Mouse (Mus musculus): ENCODE measurements around the gene Pik3r1.

Pik3r1 gene

DNA sequence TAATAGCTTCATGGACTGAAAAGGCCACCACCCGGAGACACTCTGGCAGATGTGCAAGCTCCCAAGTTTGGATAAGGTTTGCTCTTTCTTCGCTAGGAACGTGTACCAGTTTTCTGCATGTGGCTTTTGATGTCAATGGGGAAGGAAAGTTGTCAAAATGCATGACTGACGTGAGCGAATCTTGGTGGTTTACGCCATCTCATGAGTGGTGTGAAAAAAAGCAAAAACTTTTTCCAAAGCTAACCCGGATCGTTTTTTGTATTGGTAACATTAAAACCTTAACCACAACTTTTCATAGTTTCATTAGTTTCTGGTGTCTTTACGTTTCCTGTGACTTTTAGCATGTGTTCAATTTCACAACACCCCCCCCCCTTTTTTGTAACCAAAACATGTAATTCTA, 60.8 kb downstream of the Pik3r1 start:
- no peak for DNase-seq

GRCm38 (mm10) chr13:101706426-101706825, 61.6 kb downstream of the Pik3r1 start:
- no peak for DNase-seq

DNA sequence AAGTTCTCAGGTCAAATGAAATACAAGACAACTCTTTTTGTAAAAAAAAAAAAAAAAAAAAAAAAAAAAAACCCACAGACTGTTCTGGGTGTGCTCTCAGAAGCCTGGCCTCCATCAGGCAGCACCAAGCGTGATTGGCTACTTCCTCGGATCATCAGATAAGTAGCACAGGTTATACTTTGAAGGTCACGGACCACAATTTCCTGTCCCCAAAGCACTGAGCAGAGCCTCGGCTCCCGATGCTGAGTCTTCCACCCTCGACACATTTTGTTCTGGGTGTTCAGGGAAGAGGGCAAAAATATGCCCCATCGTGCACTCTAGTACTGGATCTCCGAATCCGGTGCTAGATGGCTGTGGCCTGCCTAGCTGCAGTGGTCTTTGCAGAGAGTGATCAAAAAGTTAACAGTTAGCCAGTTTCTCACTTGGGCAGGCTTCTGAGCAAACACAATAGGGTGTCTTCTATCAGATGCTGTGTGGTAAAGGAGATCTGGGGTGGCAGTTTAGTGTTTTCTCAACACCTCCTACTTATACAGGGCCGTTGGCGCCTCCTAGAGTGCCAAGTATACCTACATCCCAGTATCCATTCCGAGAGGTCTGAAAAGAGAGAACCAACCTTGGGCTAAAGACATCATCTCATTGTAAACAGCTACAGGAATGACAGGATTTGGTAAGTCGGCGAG, 65.8 kb downstream of the Pik3r1 start:
- DNase-seq: peak; percentile 41 to 73

- no peak for DNase-seq
Measured at GRCm38 (mm10) chr13:101701632-101702031, 66.4 kb downstream of the Pik3r1 start.

DNA sequence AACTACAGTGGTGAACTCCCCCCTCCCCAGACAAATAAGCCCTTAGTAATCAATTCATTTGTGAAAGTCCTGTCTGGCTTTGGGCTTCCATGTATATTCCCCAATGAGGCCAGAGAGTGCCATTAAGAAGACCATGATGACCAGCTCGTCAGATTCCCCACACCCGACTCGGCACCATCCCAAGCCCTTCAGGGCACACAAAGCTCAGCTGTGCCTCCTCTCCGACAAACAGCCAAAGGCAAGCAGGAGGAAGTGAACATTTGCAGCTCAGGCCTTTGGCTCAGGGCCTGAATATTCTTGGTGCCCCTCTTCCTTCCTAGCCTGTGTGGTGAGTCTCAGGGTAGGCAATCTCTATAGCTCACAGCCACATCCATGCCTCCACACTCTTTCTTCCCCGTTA, 68.3 kb downstream of the Pik3r1 start:
- DNase-seq: no peak

DNA sequence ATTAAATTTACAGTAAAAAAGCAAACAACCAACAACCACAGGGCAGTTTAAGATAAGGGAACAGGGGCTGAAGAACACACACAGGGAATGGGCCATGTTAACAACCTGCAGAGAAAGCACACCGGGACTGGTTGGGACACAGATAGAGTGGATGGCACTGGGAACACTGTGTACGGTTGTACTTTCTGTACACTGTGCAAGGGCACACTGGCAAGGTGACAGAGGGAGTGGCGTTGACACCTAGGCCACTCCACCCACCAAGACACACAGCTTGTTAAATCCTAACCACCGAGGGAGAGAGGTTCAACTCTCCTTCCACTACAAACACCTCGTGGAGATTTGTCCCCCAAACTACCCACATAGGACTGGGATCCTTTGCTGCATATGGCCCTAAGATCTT, 70.1 kb downstream of the Pik3r1 start:
- no peak for DNase-seq

- no peak for DNase-seq
Measured at GRCm38 (mm10) chr13:101697461-101697860, 70.6 kb downstream of the Pik3r1 start.

DNA sequence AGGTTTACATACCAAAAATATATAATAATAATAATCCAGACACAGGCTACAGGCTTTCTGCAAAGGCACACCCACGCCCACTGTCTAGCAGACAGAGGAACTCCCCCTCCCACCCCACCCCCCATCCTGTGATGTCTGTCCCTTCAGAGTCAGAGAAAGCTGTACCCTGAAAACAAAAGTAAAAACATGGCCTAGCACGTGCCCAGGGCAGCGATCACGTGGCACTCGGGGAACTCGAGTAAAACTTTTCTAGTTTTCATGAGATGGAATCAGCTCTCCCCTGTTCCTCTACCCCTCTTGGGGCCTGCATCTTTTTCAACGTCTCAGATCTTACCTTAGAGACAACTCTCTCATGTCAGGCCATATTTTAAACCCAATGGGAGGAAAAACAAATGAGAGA, 71.2 kb downstream of the Pik3r1 start:
- DNase-seq: peak in 1 of 2 experiments; percentile 59

DNA sequence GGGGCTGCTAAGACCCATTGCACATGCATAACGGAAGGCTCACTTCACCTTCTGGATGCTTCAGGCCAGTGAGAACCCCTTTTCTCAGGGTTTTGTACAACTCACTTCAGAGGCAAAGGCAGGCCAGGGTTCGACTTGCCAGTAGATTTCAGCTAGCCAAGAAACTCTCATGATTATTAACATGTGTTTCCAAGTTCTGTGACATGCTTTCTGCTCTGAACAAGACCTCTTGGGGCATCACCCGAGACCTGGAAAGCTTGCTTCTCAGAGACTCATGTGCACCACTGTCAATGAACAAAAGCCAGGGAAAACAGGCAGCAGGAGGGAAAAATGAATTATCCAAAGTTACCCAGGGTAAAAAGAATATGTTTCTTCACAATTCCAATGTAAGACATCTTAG, 71.7 kb downstream of the Pik3r1 start:
- DNase-seq: no peak

DNA sequence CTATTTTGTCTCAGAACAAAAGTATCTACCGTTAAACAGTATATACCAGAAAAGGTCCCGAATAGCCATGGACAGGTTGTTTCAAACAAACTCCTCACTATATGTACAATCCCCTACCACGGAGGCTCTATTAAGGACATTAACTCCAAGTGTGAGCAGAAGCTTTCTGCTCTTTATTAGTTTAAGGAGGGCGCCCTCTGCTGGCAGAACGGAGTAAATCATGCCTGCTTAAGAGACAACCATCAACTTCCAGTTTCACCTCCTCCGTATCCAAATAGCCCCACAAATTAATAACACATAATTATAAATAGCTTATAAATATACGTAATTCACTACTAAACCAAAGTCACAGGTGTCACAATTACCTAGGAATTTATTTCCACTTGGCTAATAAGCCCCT, 72.1 kb downstream of the Pik3r1 start:
- peak; percentile 62 to 77 for DNase-seq

GRCm38 (mm10) chr13:101694496-101695251, 73.3 kb downstream of the Pik3r1 start:
- DNase-seq: peak; percentile 76 to 78

GRCm38 (mm10) chr13:101693967-101694495, 74.0 kb downstream of the Pik3r1 start:
- DNase-seq: peak; percentile 70 to 83

GRCm38 (mm10) chr13:101692866-101693691, 74.9 kb downstream of the Pik3r1 start:
- no peak for DNase-seq

GRCm38 (mm10) chr13:101692239-101692784, 75.7 kb downstream of the Pik3r1 start:
- DNase-seq: no peak

- DNase-seq: no peak
Measured at GRCm38 (mm10) chr13:101691669-101692068, 76.3 kb downstream of the Pik3r1 start.

DNA sequence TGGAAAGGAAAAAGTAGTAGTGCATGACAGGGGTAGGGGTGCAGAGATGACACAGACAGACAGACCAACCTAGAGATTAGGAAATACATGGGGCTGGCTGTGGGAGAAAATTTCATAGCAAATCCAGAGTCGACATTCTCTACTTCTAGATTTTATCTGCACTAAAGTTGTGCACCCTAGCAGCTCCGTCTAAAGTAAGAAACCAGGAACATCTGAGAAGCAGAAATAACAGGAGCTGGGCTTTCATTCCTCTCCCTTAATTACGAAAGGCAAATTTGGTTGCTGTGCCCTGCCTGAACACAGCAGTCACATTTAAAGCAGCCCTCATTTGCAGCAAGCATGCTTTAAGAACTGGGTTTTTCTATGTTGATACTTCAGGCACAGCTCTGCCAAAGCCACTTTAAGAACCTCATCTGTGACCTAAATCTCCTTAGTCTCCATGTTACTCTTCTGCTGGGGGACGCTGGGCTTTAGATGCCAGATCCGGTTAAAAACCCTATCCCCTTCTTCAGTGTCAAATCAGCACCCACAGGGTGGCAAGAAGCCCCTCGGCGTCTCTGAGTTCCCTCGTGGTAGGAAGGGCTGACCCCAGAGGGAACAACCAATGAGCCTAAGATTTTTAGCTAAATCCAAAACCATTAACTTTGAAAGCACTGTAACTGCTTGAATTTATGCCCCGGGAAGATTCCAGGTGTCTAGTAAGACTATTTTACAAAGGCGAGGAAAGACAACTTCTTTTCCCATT, 76.9 kb downstream of the Pik3r1 start:
- DNase-seq: no peak

GRCm38 (mm10) chr13:101690167-101690566, 77.8 kb downstream of the Pik3r1 start:
- no peak for DNase-seq

DNA sequence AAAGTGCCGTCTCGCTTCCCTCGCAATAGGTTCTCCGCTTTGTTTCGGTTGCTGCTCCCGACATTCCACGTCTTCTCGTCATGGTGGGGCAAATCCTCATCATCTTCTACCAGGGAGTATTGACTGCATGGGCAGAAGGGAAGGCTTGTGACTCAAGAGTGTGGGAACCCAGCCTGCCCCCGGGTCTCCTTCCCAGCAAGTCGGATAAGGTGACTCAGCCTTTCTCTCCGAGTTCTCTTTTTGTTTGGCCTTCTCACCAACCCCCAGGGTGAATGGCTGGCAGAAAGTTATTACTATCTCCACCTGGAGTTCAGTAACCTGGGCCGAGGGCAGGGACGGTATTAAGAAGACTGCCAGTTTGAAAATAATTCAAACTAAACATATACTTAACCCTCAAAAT, 81.8 kb downstream of the Pik3r1 start:
- no peak for DNase-seq

DNA sequence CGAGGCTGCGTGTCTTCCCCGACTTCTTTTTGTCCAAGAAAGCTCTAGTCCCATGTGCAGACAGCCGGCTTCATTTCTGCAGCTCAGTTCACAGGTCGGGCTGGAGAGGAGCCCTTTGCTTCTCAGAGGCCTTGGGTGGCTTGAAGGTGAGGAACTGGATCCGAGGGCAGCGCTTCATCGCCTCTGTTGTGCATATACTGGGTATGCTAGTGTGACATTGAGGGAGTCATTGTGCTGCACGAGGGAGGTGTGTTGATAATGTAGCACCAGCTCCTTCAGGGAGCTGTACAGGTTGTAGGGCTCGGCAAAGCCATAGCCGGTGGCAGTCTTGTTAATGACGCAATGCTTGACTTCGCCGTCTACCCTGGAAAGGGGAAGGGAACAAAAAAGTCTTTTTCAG, 83.3 kb downstream of the Pik3r1 start:
- DNase-seq: no peak

DNA sequence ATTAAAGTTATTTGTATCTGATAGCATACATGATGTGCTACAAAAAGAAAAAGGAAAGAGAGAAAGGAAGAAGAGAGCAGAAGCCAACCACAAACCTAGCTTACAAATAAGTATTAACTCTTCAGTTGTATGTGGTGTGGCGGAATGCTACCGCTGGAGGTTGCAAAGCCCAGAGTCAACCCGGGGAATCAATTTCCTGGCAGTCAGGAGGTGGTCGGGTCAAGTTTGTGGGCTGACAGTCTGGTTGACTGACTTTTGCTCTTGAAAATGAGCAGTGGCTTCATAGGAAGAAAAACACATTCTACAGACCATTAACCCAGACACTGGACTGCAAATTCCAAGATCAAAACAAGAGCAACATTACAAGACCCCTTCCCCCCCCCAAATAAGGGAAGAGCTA, 85.6 kb downstream of the Pik3r1 start:
- no peak for DNase-seq

- no peak for DNase-seq
Measured at GRCm38 (mm10) chr13:101680083-101680482, 87.9 kb downstream of the Pik3r1 start.

DNA sequence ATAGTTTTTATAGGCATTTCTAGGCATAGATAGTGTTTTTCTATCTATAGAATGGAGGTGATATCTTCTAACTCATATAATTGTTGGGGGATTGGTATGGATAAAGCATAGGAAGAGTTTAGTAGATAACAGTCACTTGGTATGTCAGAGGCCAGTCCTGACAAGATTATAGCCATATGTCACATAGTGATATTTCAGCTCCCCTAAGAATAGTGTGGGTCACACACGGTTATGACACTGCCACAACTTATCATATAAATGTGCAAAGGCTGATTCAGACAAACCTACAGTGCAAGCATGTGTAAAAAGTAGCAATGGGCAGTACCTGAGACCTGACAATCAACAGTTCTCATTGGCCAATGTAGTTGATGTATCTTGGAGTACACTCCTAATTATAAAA, 89.0 kb downstream of the Pik3r1 start:
- DNase-seq: no peak
